Comparison of ENCODE assay signal across 27 mouse cellular contexts in the genomic region with DNA sequence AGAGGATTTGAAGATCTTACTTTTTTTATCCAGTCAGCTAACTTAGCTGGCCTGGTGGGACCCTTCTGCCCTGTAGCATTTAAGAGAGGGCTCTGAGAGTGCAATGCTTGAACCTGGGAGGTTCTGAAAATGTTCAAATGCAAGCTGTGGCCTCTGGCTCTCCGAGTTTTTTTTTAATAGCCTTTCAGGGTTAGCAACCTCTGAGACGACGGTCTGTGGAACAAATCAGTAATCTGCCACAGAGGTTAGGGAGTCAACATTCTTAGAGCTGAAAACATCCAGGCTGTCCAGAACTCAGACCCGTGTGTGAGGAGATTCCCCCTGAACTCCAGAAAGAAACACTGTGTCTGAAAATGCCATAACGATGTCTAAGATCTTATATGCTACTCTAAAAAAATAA. TPM values are rescaled to one million over a fixed set of nuclear protein-coding genes. Genes with fewer than 3 reads are reported as not detected.
DNase-seq lines count a peak whose midpoint lies in the region; ATAC-seq and TF ChIP-seq lines count a peak whose summit lies in the region.
"Had no signal": no experiment of that assay in that cellular context is flagged by ENCODE, and none has a peak within 500 bp of the region (broad histone marks: within the 10 kb centered on the region; RNA-seq: fewer than 3 reads in every experiment).

No protein-coding gene starts in this region.

- peaks cover 3% of the 10 kb centered on the region; the same call in 1 of the 2 replicates for H3K4me1 ChIP-seq in kidney, adult 2 months (ENCODE audit: control insufficient read depth, insufficient read depth, low read length)
- H3K4me1 ChIP-seq in kidney, embryonic 15.5 days = peaks cover 26% of the 10 kb centered on the region
- peaks cover 5% of the 10 kb centered on the region; the same call in 1 of the 2 replicates for H3K4me1 ChIP-seq in kidney, embryonic 14.5 days (ENCODE audit: control insufficient read depth, insufficient read depth, low read length)
- H3K4me1 ChIP-seq: embryonic facial prominence, embryonic 13.5 days; forebrain, embryonic 10.5 days; forebrain, embryonic 12.5 days had no signal

- no peak overlapping the region for H3K4me3 ChIP-seq in kidney, adult 2 months (ENCODE audit: insufficient read depth, low read depth, low read length)
- H3K4me3 ChIP-seq in kidney, embryonic 15.5 days (replicated peaks) = no peak overlapping the region
- H3K4me3 ChIP-seq in kidney, embryonic 14.5 days (ENCODE audit: low read length) = no peak overlapping the region
- H3K4me3 ChIP-seq: embryonic facial prominence, embryonic 13.5 days; embryonic facial prominence, embryonic 15.5 days; erythroblast, embryonic 14.5 days; forebrain, embryonic 10.5 days; forebrain, embryonic 12.5 days had no signal

- H3K9ac ChIP-seq in kidney, embryonic 15.5 days = no peak overlapping the region
- no peak overlapping the region for H3K9ac ChIP-seq in kidney, embryonic 14.5 days (ENCODE audit: low read depth, low read length)
- H3K9ac ChIP-seq: embryonic facial prominence, embryonic 13.5 days; embryonic facial prominence, embryonic 15.5 days; forebrain, embryonic 12.5 days had no signal

- H3K36me3 ChIP-seq in kidney, adult 2 months (ENCODE audit: control insufficient read depth, insufficient read depth, low read length) = no peaks in the 10 kb centered on the region
- H3K36me3 ChIP-seq in kidney, embryonic 15.5 days = peaks cover 5% of the 10 kb centered on the region
- H3K36me3 ChIP-seq in kidney, embryonic 14.5 days (ENCODE audit: control insufficient read depth, insufficient read depth, low read length) = no peaks in the 10 kb centered on the region

- no peak for TF ChIP-seq CTCF in kidney, adult 2 months (conservative IDR thresholded peaks at IDR 0.05; ENCODE audit: insufficient read depth, insufficient read length, low read depth, low read length)

- DNase-seq in kidney, adult 2 months = peak; percentile 56
- no peak for DNase-seq in kidney, adult 8-10 months
- DNase-seq in kidney, postnatal 10 days = no peak
- DNase-seq in kidney, postnatal 14 days = peak; percentile 47
- peak; percentile 5 for DNase-seq in mesoderm, embryonic 11.5 days (ENCODE audit: low read depth, low spot score)
- no peak for DNase-seq in natural killer cell, adult 2 months (ENCODE audit: low spot score in 2 of 2)
- DNase-seq: adrenal gland, adult 2 months; adrenal gland, postnatal 10 days; adrenal gland, postnatal 25 days; cerebellum, adult 11 months; cerebellum, adult 18-20 months; cerebellum, adult 8-10 months; cerebellum, adult 9-11 months; cerebellum, postnatal 14 days; cerebellum, postnatal 36 days; embryo, embryonic 11 days had no signal

- WGBS in kidney, adult 2 months = 34% methylated on average over 5 of the region's 5 CpGs
- WGBS in kidney, embryonic 15.5 days = 39% methylated on average over 5 of the region's 5 CpGs
- WGBS in kidney, embryonic 14.5 days = 46% methylated on average over 5 of the region's 5 CpGs

- no peak overlapping the region for H3K4me2 ChIP-seq in kidney, embryonic 15.5 days
- H3K4me2 ChIP-seq in kidney, embryonic 14.5 days (replicated peaks; ENCODE audit: low read depth, low read length) = no peak overlapping the region
- H3K4me2 ChIP-seq: embryonic facial prominence, embryonic 13.5 days; embryonic facial prominence, embryonic 15.5 days; forebrain, embryonic 12.5 days had no signal

- H3K9me3 ChIP-seq in kidney, embryonic 15.5 days (replicated peaks) = no peaks in the 10 kb centered on the region
- no peaks in the 10 kb centered on the region for H3K9me3 ChIP-seq in kidney, embryonic 14.5 days (ENCODE audit: control insufficient read depth, low read length)
- H3K9me3 ChIP-seq: embryonic facial prominence, embryonic 15.5 days; forebrain, embryonic 12.5 days had no signal

- H3K27ac ChIP-seq in kidney, adult 2 months (ENCODE audit: insufficient read depth, low read depth, low read length) = peak overlapping the region; percentile 12; the same call in 1 of the 2 replicates
- peak overlapping the region; percentile 34; the same call in 1 of the 2 replicates for H3K27ac ChIP-seq in kidney, embryonic 15.5 days
- H3K27ac ChIP-seq in kidney, embryonic 14.5 days (ENCODE audit: low read depth, low read length) = no peak overlapping the region
- H3K27ac ChIP-seq: embryonic facial prominence, embryonic 13.5 days; embryonic facial prominence, embryonic 15.5 days; forebrain, embryonic 10.5 days; forebrain, embryonic 12.5 days had no signal

- ATAC-seq in kidney, embryonic 15.5 days (replicated peaks; ENCODE audit: low FRiP score) = no peak
- ATAC-seq in kidney, embryonic 14.5 days (ENCODE audit: low FRiP score, low TSS enrichment) = no peak
- ATAC-seq: forebrain, embryonic 14.5 days had no signal

- no peaks in the 10 kb centered on the region for H3K27me3 ChIP-seq in kidney, adult 2 months (replicated peaks; ENCODE audit: control insufficient read depth, insufficient read depth, low read length)
- H3K27me3 ChIP-seq in kidney, embryonic 15.5 days = no peaks in the 10 kb centered on the region
- no peaks in the 10 kb centered on the region for H3K27me3 ChIP-seq in kidney, embryonic 14.5 days (ENCODE audit: control insufficient read depth, insufficient read depth, low read length)
- H3K27me3 ChIP-seq: embryonic facial prominence, embryonic 13.5 days; embryonic facial prominence, embryonic 15.5 days; forebrain, embryonic 12.5 days had no signal

- TF ChIP-seq POLR2A in kidney, adult 2 months (IDR thresholded peaks at IDR 0.05; ENCODE audit: low read depth, low read length) = no peak

RNA-seq across cellular contexts. Expression of a gene that starts 6.3 kb away (rescaled TPM):
- 1.3 and 1.7 TPM in 2 replicates for polyA plus RNA-seq in kidney, adult 2 months (2012; rRNA removed)
- 0.80 and 1.2 TPM in 2 replicates for polyA plus RNA-seq in kidney, embryonic 15.5 days (2015; fragmentation: Nextera tagmentation; extraction: Ambion mirVana)
- polyA plus RNA-seq in kidney, embryonic 14.5 days (2014; fragmentation: Nextera tagmentation; extraction: Ambion mirVana) = 0.42 and 0.76 TPM in 2 replicates
- polyA plus RNA-seq: C2C12; erythroblast, embryonic 14.5 days; forebrain, embryonic 14.5 days had no signal

RNA-seq across cellular contexts. Expression of a gene that starts 8.9 kb away (rescaled TPM):
- 30.0 and 34.5 TPM in 2 replicates for polyA plus RNA-seq in kidney, adult 2 months (2012; rRNA removed)
- 16.7 and 19.3 TPM in 2 replicates for polyA plus RNA-seq in kidney, embryonic 15.5 days (2015; fragmentation: Nextera tagmentation; extraction: Ambion mirVana)
- 11.5 and 18.5 TPM in 2 replicates for polyA plus RNA-seq in kidney, embryonic 14.5 days (2014; fragmentation: Nextera tagmentation; extraction: Ambion mirVana)

RNA-seq across cellular contexts. Expression of a gene that starts 9.0 kb away (rescaled TPM):
- polyA plus RNA-seq in kidney, adult 2 months (2012; rRNA removed) = not detected in 2 replicates
- polyA plus RNA-seq in kidney, embryonic 15.5 days (2015; fragmentation: Nextera tagmentation; extraction: Ambion mirVana) = not detected in 2 replicates
- polyA plus RNA-seq in kidney, embryonic 14.5 days (2014; fragmentation: Nextera tagmentation; extraction: Ambion mirVana) = not detected in 2 replicates
- polyA plus RNA-seq: adrenal gland, adult 2 months; brain, embryonic 14.5 days; C2C12; embryonic facial prominence, embryonic 11.5 days; embryonic facial prominence, embryonic 13.5 days; embryonic facial prominence, embryonic 15.5 days; erythroblast, embryonic 14.5 days; forebrain, embryonic 10.5 days; forebrain, embryonic 12.5 days; forebrain, embryonic 14.5 days had no signal

RNA-seq across cellular contexts. Expression of a gene that starts 56.1 kb away (rescaled TPM):
- polyA plus RNA-seq in kidney, adult 2 months (2012; rRNA removed) = 27.1 and 31.3 TPM in 2 replicates
- polyA plus RNA-seq in kidney, embryonic 15.5 days (2015; fragmentation: Nextera tagmentation; extraction: Ambion mirVana) = 73.7 and 76.0 TPM in 2 replicates
- polyA plus RNA-seq in kidney, embryonic 14.5 days (2014; fragmentation: Nextera tagmentation; extraction: Ambion mirVana) = 74.6 and 87.2 TPM in 2 replicates

RNA-seq across cellular contexts. Expression of a gene that starts 56.2 kb away (rescaled TPM):
- polyA plus RNA-seq in kidney, adult 2 months (2012; rRNA removed) = 0.63 and 0.71 TPM in 2 replicates
- polyA plus RNA-seq in kidney, embryonic 15.5 days (2015; fragmentation: Nextera tagmentation; extraction: Ambion mirVana) = 2.8 TPM in 2 replicates
- polyA plus RNA-seq in kidney, embryonic 14.5 days (2014; fragmentation: Nextera tagmentation; extraction: Ambion mirVana) = 2.2 and 2.3 TPM in 2 replicates

Comparison
In these comparisons a context has a peak if more than half of its experiments do, and no peak if none do; other contexts are left out.
1. DNase-seq: peak in kidney, adult 2 months (single experiment), kidney, postnatal 14 days (single experiment) and mesoderm, embryonic 11.5 days (single experiment); none in kidney, adult 8-10 months (0 of 2), kidney, postnatal 10 days (single experiment) and natural killer cell, adult 2 months (0 of 2).